Mouse (Mus musculus) embryonic facial prominence, embryonic 12.5 days (tissue): ENCODE results near the gene Il1r1. TPM values are rescaled to one million over a fixed set of nuclear protein-coding genes. Genes with fewer than 3 reads are reported as not detected.

ENCODE experiments used
- ATAC-seq: fragments of 200-750 bp; cut with Nextera tagmentation; 2 replicates; pipeline ENCODE4 v1.8.0; 2017; ENCODE audit not compliant: insufficient number of reproducible peaks, insufficient read depth, low FRiP score, low TSS enrichment
- H3K27ac ChIP-seq: fragments of 300-500 bp; sonication (generic); 2 replicates; pipeline ENCODE4 v1.5.1; 2016; ENCODE audit warnings: mild to moderate bottlenecking
- H3K27me3 ChIP-seq: fragments of 300-500 bp; sonication (generic); 2 replicates; pipeline ENCODE4 v1.6.1; 2016; ENCODE audit warnings: mild to moderate bottlenecking, moderate library complexity
- H3K36me3 ChIP-seq: fragments of 300-500 bp; sonication (generic); 2 replicates; pipeline ENCODE4 v1.6.1; 2016; ENCODE audit warnings: mild to moderate bottlenecking
- H3K4me1 ChIP-seq: fragments of 300-500 bp; sonication (generic); 2 replicates; pipeline ENCODE4 v1.6.1; 2016
- H3K4me2 ChIP-seq: fragments of 300-500 bp; sonication (generic); replicated peaks from 2 replicates; pipeline ENCODE4 v1.6.1; 2016; ENCODE audit warnings: mild to moderate bottlenecking, moderate library complexity
- H3K4me3 ChIP-seq: fragments of 300-500 bp; sonication (generic); 2 replicates; pipeline ENCODE4 v1.5.1; 2016; ENCODE audit warnings: mild to moderate bottlenecking
- H3K9ac ChIP-seq: fragments of 300-500 bp; sonication (generic); 2 replicates; pipeline ENCODE4 v1.6.1; 2016; ENCODE audit warnings: mild to moderate bottlenecking, moderate library complexity
- H3K9me3 ChIP-seq: fragments of 300-500 bp; sonication (generic); 2 replicates; pipeline ENCODE4 v1.6.1; 2016; ENCODE audit warnings: mild to moderate bottlenecking, moderate library complexity
- WGBS: fragments of 180-500 bp; shearing (Covaris S2); methylation state at CpG from one replicate; pipeline ENCODE4 v1.1.7; 2016; 5-methylcytosine and 5-hydroxymethylcytosine counted together
- polyA plus RNA-seq: library from polyadenylated mRNA; unstranded; fragments of >200 nt; fragmentation: Nextera tagmentation; extraction: Ambion mirVana; gene quantifications from 2 replicates; pipeline ENCODE4 v1.2.1, GENCODE M21; 2016

Il1r1 gene
- 4.2 and 4.5 TPM in 2 replicates for polyA plus RNA-seq

GRCm38 (mm10) chr1:40224539-40225284, at the start of gene Il1r1:
Gene Il1r1 (plus strand): TSS chr1:40225080.
- Histone ChIP-seq H3K4me3 (no peak within 1 kb of the TSS), H3K4me1 (peaks cover 15% of the 10 kb centered on the region), H3K4me2 (0 out of 2 replicates have a peak within 1 kb of the TSS, but pooled peaks have one; percentile 8), H3K36me3 (no peaks in the 10 kb centered on the region), H3K27ac (no peak within 1 kb of the TSS; the same call in 1 of the 2 replicates), H3K27me3 (no peaks in the 10 kb centered on the region), H3K9me3 (no peaks in the 10 kb centered on the region), H3K9ac (no peak within 1 kb of the TSS)
- peak; percentile 69; the same call in 1 of the 2 replicates for ATAC-seq
- WGBS, result 42% methylated on average over 12 of the region's 12 CpGs

GRCm38 (mm10) chr1:40175123-40175522, 49.8 kb upstream of the Il1r1 start:
- Histone ChIP-seq H3K36me3 (no peaks in the 10 kb centered on the region), H3K27ac (no peak overlapping the region), H3K9ac (no peak overlapping the region), H3K4me1 (peaks cover 5% of the 10 kb centered on the region; the same call in 1 of the 2 replicates), H3K27me3 (no peaks in the 10 kb centered on the region), H3K4me3 (no peak overlapping the region), H3K9me3 (no peaks in the 10 kb centered on the region), H3K4me2 (no peak overlapping the region)
- 93% methylated on average over 5 of the region's 5 CpGs for WGBS
- ATAC-seq, result no peak

GRCm38 (mm10) chr1:40175797-40176196, 49.1 kb upstream of the Il1r1 start:
- H3K36me3 ChIP-seq, result no peaks in the 10 kb centered on the region
- no peak overlapping the region for H3K27ac ChIP-seq
- no peak for ATAC-seq
- H3K9ac ChIP-seq, result no peak overlapping the region
- 93% methylated on average over 1 of the region's 1 CpGs for WGBS
- H3K9me3 ChIP-seq, result no peaks in the 10 kb centered on the region
- H3K4me2 ChIP-seq, result no peak overlapping the region
- H3K27me3 ChIP-seq, result no peaks in the 10 kb centered on the region
- H3K4me1 ChIP-seq, result peaks cover 5% of the 10 kb centered on the region; the same call in 1 of the 2 replicates
- no peak overlapping the region for H3K4me3 ChIP-seq

GRCm38 (mm10) chr1:40179031-40179430, 45.8 kb upstream of the Il1r1 start:
- Histone ChIP-seq H3K9ac (no peak overlapping the region), H3K4me2 (no peak overlapping the region), H3K27ac (no peak overlapping the region), H3K9me3 (no peaks in the 10 kb centered on the region), H3K4me1 (peaks cover 5% of the 10 kb centered on the region; the same call in 1 of the 2 replicates), H3K4me3 (no peak overlapping the region), H3K36me3 (no peaks in the 10 kb centered on the region), H3K27me3 (no peaks in the 10 kb centered on the region)
- no peak for ATAC-seq
- 35% methylated on average over 4 of the region's 4 CpGs for WGBS

- H3K36me3 ChIP-seq, result no peaks in the 10 kb centered on the region
- no peak overlapping the region for H3K9ac ChIP-seq
- H3K27me3 ChIP-seq, result no peaks in the 10 kb centered on the region
- 45% methylated on average over 1 of the region's 1 CpGs for WGBS
- peaks cover 5% of the 10 kb centered on the region; the same call in 1 of the 2 replicates for H3K4me1 ChIP-seq
- ATAC-seq, result no peak
- no peak overlapping the region for H3K4me2 ChIP-seq
- H3K4me3 ChIP-seq, result no peak overlapping the region
- H3K27ac ChIP-seq, result no peak overlapping the region
- no peaks in the 10 kb centered on the region for H3K9me3 ChIP-seq
Observed at GRCm38 (mm10) chr1:40179493-40179892, 45.4 kb upstream of the Il1r1 start.

GRCm38 (mm10) chr1:40180861-40181260, 44.0 kb upstream of the Il1r1 start:
- Histone ChIP-seq H3K4me3 (no peak overlapping the region), H3K27ac (no peak overlapping the region), H3K4me1 (peaks cover 5% of the 10 kb centered on the region; the same call in 1 of the 2 replicates), H3K9me3 (no peaks in the 10 kb centered on the region), H3K36me3 (no peaks in the 10 kb centered on the region), H3K27me3 (no peaks in the 10 kb centered on the region), H3K4me2 (no peak overlapping the region), H3K9ac (no peak overlapping the region)
- ATAC-seq, result no peak
- WGBS, result 97% methylated on average over 2 of the region's 2 CpGs

- no peaks in the 10 kb centered on the region for H3K9me3 ChIP-seq
- no peak for ATAC-seq
- no peak overlapping the region for H3K4me3 ChIP-seq
- peaks cover 5% of the 10 kb centered on the region; the same call in 1 of the 2 replicates for H3K4me1 ChIP-seq
- 46% methylated on average over 3 of the region's 3 CpGs for WGBS
- no peak overlapping the region for H3K27ac ChIP-seq
- H3K27me3 ChIP-seq, result no peaks in the 10 kb centered on the region
- no peak overlapping the region for H3K4me2 ChIP-seq
- H3K36me3 ChIP-seq, result no peaks in the 10 kb centered on the region
- H3K9ac ChIP-seq, result no peak overlapping the region
Observed at GRCm38 (mm10) chr1:40181716-40182115, 43.2 kb upstream of the Il1r1 start.

GRCm38 (mm10) chr1:40183410-40183809, 41.5 kb upstream of the Il1r1 start:
- H3K4me2 ChIP-seq, result no peak overlapping the region
- H3K9ac ChIP-seq, result no peak overlapping the region
- no peaks in the 10 kb centered on the region for H3K9me3 ChIP-seq
- H3K27me3 ChIP-seq, result no peaks in the 10 kb centered on the region
- no peak overlapping the region for H3K27ac ChIP-seq
- no peaks in the 10 kb centered on the region for H3K36me3 ChIP-seq
- peaks cover 5% of the 10 kb centered on the region for H3K4me1 ChIP-seq
- ATAC-seq, result no peak
- no peak overlapping the region for H3K4me3 ChIP-seq

- Histone ChIP-seq H3K27me3 (no peaks in the 10 kb centered on the region), H3K9ac (no peak overlapping the region), H3K4me1 (peaks cover 3% of the 10 kb centered on the region; the same call in 1 of the 2 replicates), H3K27ac (no peak overlapping the region), H3K4me3 (no peak overlapping the region), H3K9me3 (no peaks in the 10 kb centered on the region), H3K36me3 (no peaks in the 10 kb centered on the region), H3K4me2 (no peak overlapping the region)
- 74% methylated on average over 1 of the region's 1 CpGs for WGBS
- ATAC-seq, result no peak
Observed at GRCm38 (mm10) chr1:40187961-40188360, 36.9 kb upstream of the Il1r1 start.

GRCm38 (mm10) chr1:40190025-40190424, 34.9 kb upstream of the Il1r1 start:
- H3K4me2 ChIP-seq, result no peak overlapping the region
- H3K4me3 ChIP-seq, result no peak overlapping the region
- no peaks in the 10 kb centered on the region for H3K27me3 ChIP-seq
- no peak for ATAC-seq
- H3K4me1 ChIP-seq, result peaks cover 3% of the 10 kb centered on the region; the same call in 1 of the 2 replicates
- no peak overlapping the region for H3K9ac ChIP-seq
- H3K27ac ChIP-seq, result no peak overlapping the region
- WGBS, result 70% methylated on average over 5 of the region's 5 CpGs
- H3K36me3 ChIP-seq, result no peaks in the 10 kb centered on the region
- no peaks in the 10 kb centered on the region for H3K9me3 ChIP-seq

- no peak for ATAC-seq
- H3K27ac ChIP-seq, result no peak overlapping the region
- 87% methylated on average over 5 of the region's 5 CpGs for WGBS
- no peaks in the 10 kb centered on the region for H3K9me3 ChIP-seq
- no peak overlapping the region for H3K4me2 ChIP-seq
- no peak overlapping the region for H3K9ac ChIP-seq
- H3K4me1 ChIP-seq, result peaks cover 3% of the 10 kb centered on the region; the same call in 1 of the 2 replicates
- no peaks in the 10 kb centered on the region for H3K27me3 ChIP-seq
- no peak overlapping the region for H3K4me3 ChIP-seq
- H3K36me3 ChIP-seq, result no peaks in the 10 kb centered on the region
Observed at GRCm38 (mm10) chr1:40190837-40191236, 34.0 kb upstream of the Il1r1 start.

- whole genome bisulfite sequencing, result 72% methylated on average over 2 of the region's 2 CpGs
- Histone ChIP-seq H3K4me3 (no peak overlapping the region), H3K27ac (no peak overlapping the region), H3K9me3 (no peaks in the 10 kb centered on the region), H3K36me3 (no peaks in the 10 kb centered on the region), H3K9ac (no peak overlapping the region), H3K4me1 (0 out of 2 replicates have a peak, but pooled peaks cover 3% of the 10 kb centered on the region), H3K4me2 (no peak overlapping the region), H3K27me3 (no peaks in the 10 kb centered on the region)
- ATAC-seq, result no peak
Observed at GRCm38 (mm10) chr1:40194279-40194678, 30.6 kb upstream of the Il1r1 start.
